Comparison of ENCODE assay signal across 15 mouse cellular contexts in the genomic region with DNA sequence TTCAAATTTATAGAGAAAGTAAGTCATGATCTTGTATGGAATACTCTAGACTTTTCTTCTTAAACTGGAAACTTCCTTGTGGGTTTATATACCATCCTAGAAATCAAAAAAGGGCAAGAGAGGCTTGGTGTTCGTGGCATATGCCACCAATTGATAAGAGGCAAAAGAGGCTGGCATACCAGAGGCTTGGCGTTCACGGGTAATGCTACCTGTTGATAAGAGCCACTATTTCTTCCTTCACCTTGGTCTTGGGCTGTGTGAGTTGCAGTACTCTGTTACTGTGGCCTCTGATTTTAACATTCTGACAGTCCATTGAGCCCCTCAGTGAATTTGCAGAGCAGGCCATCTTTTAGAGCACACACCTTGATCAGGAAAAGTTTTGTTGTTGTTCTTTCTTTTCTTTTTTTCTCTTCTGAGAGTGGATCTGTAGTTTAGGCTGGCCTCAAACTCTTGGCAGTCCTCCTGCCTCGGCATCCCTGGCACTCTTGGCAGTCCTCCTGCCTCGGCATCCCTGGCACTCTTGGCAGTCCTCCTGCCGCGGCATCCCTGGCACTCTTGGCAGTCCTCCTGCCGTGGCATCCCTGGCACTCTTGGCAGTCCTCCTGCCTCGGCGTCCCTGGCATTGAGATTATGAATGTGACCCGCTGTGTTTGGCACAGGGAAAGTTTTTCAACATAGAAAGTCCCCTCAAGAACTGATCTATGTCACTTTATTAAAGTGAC. TPM values are rescaled to one million over a fixed set of nuclear protein-coding genes. Genes with fewer than 3 reads are reported as not detected.
DNase-seq lines count a peak whose midpoint lies in the region; ATAC-seq lines count a peak whose summit lies in the region.
"Had no signal": no experiment of that assay in that cellular context is flagged by ENCODE, and none has a peak within 500 bp of the region (broad histone marks: within the 10 kb centered on the region; RNA-seq: fewer than 3 reads in every experiment).

No protein-coding gene starts in this region.

- H3K4me2 ChIP-seq in kidney, embryonic 15.5 days, result no peak overlapping the region
- no peak overlapping the region for H3K4me2 ChIP-seq in liver, embryonic 11.5 days
- H3K4me2 ChIP-seq: embryonic facial prominence, embryonic 15.5 days; heart, embryonic 15.5 days; hindbrain, embryonic 14.5 days; midbrain, embryonic 15.5 days had no signal

- ATAC-seq in kidney, embryonic 15.5 days (replicated peaks; ENCODE audit: low FRiP score), result peak; percentile 58; the same call in 1 of the 2 replicates
- ATAC-seq in liver, embryonic 11.5 days (replicated peaks; ENCODE audit: low FRiP score), result peak; percentile 85
- ATAC-seq: forebrain, postnatal 0 days; lung, postnatal 0 days; midbrain, embryonic 15.5 days; Patski had no signal

- no peak overlapping the region for H3K9ac ChIP-seq in kidney, embryonic 15.5 days
- no peak overlapping the region for H3K9ac ChIP-seq in liver, embryonic 11.5 days (ENCODE audit: low read depth, low read length)
- H3K9ac ChIP-seq: embryonic facial prominence, embryonic 15.5 days; forebrain, postnatal 0 days; heart, embryonic 15.5 days; hindbrain, embryonic 14.5 days; midbrain, embryonic 15.5 days had no signal

- H3K4me3 ChIP-seq in kidney, embryonic 15.5 days (replicated peaks), result no peak overlapping the region
- H3K4me3 ChIP-seq in liver, embryonic 11.5 days (ENCODE audit: low read depth, low read length), result no peak overlapping the region
- H3K4me3 ChIP-seq in embryonic facial prominence, embryonic 10.5 days, result no peak overlapping the region
- H3K4me3 ChIP-seq: embryonic facial prominence, embryonic 15.5 days; heart, embryonic 15.5 days; midbrain, embryonic 15.5 days had no signal

- DNase-seq in kidney, postnatal 25 days, result no peak
- DNase-seq in c-Kit-positive CD71-positive TER-119-positive erythroid progenitor cells, embryonic 14.5 days (ENCODE audit: low spot score), result peak; percentile 74
- DNase-seq in liver, embryonic 11.5 days (ENCODE audit: low spot score), result no peak
- peak; percentile 33 to 64 for DNase-seq in spleen, postnatal 36 days (ENCODE audit: low spot score in 2 of 2)
- DNase-seq in embryonic facial prominence, embryonic 10.5 days (ENCODE audit: low spot score), result no peak
- no peak for DNase-seq in thymus, postnatal 10 days (ENCODE audit: low spot score in 2 of 2)
- DNase-seq: forebrain, postnatal 0 days; thymus, postnatal 36 days had no signal

- 94% methylated on average over 11 of the region's 11 CpGs for WGBS in kidney, embryonic 15.5 days
- WGBS in liver, embryonic 11.5 days, result 87% methylated on average over 11 of the region's 11 CpGs
- WGBS in embryonic facial prominence, embryonic 10.5 days, result 94% methylated on average over 11 of the region's 11 CpGs

- peaks cover 92% of the 10 kb centered on the region for H3K36me3 ChIP-seq in kidney, embryonic 15.5 days
- H3K36me3 ChIP-seq in liver, embryonic 11.5 days (ENCODE audit: control insufficient read depth, insufficient read depth, low read length), result peaks cover 19% of the 10 kb centered on the region
- peaks cover 91% of the 10 kb centered on the region for H3K36me3 ChIP-seq in embryonic facial prominence, embryonic 10.5 days (replicated peaks)

- no peaks in the 10 kb centered on the region for H3K4me1 ChIP-seq in kidney, embryonic 15.5 days
- H3K4me1 ChIP-seq in liver, embryonic 11.5 days (replicated peaks; ENCODE audit: control insufficient read depth, insufficient read depth, low read length), result no peaks in the 10 kb centered on the region; the same call in 1 of the 2 replicates
- no peaks in the 10 kb centered on the region for H3K4me1 ChIP-seq in embryonic facial prominence, embryonic 10.5 days
- H3K4me1 ChIP-seq: embryonic facial prominence, embryonic 15.5 days; midbrain, embryonic 15.5 days had no signal

- H3K27me3 ChIP-seq in kidney, embryonic 15.5 days, result no peaks in the 10 kb centered on the region
- H3K27me3 ChIP-seq in liver, embryonic 11.5 days (replicated peaks; ENCODE audit: control insufficient read depth, insufficient read depth, low read length), result no peaks in the 10 kb centered on the region
- H3K27me3 ChIP-seq in embryonic facial prominence, embryonic 10.5 days (replicated peaks; ENCODE audit: low read depth, poor library complexity, severe bottlenecking), result no peaks in the 10 kb centered on the region
- H3K27me3 ChIP-seq: embryonic facial prominence, embryonic 15.5 days; heart, embryonic 15.5 days; midbrain, embryonic 15.5 days; Patski had no signal

- H3K27ac ChIP-seq in kidney, embryonic 15.5 days, result no peak overlapping the region
- H3K27ac ChIP-seq in liver, embryonic 11.5 days (ENCODE audit: low read depth, low read length), result no peak overlapping the region
- H3K27ac ChIP-seq in embryonic facial prominence, embryonic 10.5 days (replicated peaks), result no peak overlapping the region
- H3K27ac ChIP-seq: embryonic facial prominence, embryonic 15.5 days; heart, embryonic 15.5 days; hindbrain, embryonic 14.5 days; midbrain, embryonic 15.5 days had no signal

- H3K9me3 ChIP-seq in kidney, embryonic 15.5 days (replicated peaks), result no peaks in the 10 kb centered on the region
- H3K9me3 ChIP-seq in liver, embryonic 11.5 days (ENCODE audit: control insufficient read depth, low read length), result no peaks in the 10 kb centered on the region
- no peaks in the 10 kb centered on the region for H3K9me3 ChIP-seq in embryonic facial prominence, embryonic 10.5 days
- H3K9me3 ChIP-seq: embryonic facial prominence, embryonic 15.5 days; heart, embryonic 15.5 days; midbrain, embryonic 15.5 days had no signal

RNA-seq across cellular contexts. Expression of a gene that starts 19.7 kb away (rescaled TPM):
- 24.1 and 25.8 TPM in 2 replicates for polyA plus RNA-seq in kidney, embryonic 15.5 days (2015; fragmentation: Nextera tagmentation; extraction: Ambion mirVana)
- polyA plus RNA-seq in liver, embryonic 11.5 days (2014; fragmentation: Nextera tagmentation; extraction: Ambion mirVana), result 17.8 and 20.9 TPM in 2 replicates
- polyA plus RNA-seq in embryonic facial prominence, embryonic 10.5 days (2016; fragmentation: Nextera tagmentation; extraction: Ambion mirVana), result 12.0 and 13.3 TPM in 2 replicates

RNA-seq across cellular contexts. Expression of a gene that starts 40.8 kb away (rescaled TPM):
- 15.6 and 15.8 TPM in 2 replicates for polyA plus RNA-seq in kidney, embryonic 15.5 days (2015; fragmentation: Nextera tagmentation; extraction: Ambion mirVana)
- polyA plus RNA-seq in liver, embryonic 11.5 days (2014; fragmentation: Nextera tagmentation; extraction: Ambion mirVana), result 9.9 and 10.8 TPM in 2 replicates
- 12.5 and 14.6 TPM in 2 replicates for polyA plus RNA-seq in embryonic facial prominence, embryonic 10.5 days (2016; fragmentation: Nextera tagmentation; extraction: Ambion mirVana)

Comparison
In these comparisons a context has a peak if more than half of its experiments do, and no peak if none do; other contexts are left out.
1. DNase-seq: peak in c-Kit-positive CD71-positive TER-119-positive erythroid progenitor cells, embryonic 14.5 days (single experiment) and spleen, postnatal 36 days (2 of 2); none in kidney, postnatal 25 days (0 of 2), liver, embryonic 11.5 days (single experiment), embryonic facial prominence, embryonic 10.5 days (single experiment) and thymus, postnatal 10 days (0 of 2).